Mouse (Mus musculus): ENCODE results near the gene Pars2.
A peak's percentile ranks its signal among the peaks of the same experiment; 100 is the strongest.

DNA sequence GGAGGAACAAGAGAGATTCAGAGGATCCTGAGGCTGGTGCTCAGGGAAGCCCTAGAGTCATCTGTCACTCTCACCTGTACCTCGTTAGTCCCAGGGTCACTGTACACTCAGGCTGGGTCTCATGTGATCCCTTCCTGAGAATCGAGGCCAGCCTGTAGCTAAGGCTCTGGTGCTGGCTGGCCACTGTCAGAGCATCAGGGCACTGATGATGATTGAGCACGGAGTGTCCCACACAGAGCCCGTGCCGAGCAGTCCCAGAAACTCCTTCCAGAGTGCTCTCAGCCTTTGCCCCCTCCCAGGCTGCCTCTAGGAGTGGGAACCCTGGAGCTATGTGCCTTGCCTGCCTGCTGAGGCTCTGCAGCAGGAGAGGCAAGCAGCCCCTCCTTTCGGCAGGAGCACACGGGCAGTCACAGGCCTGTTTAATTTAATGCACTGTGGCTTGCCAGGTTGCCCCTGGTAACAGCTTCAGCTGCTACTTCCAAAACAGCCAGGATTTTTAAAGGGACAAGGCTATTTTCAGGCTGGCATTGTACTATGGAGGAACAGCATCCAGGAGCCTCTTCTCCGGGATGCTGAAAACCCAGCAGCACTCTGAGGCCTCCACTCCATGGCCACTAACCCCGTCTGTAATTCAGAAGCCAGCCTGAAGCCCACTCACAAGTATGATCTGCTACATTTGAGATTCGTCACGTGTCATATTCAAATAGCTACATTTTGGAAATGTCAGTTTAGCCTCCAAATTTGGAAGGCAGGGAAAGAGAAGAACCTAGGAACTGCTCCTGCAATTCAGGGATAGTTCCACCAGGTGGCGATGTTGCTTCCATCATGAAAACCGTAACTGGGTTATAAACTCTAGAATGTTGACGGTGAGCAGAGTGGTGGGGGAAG is 20.3 kb upstream of the Pars2 start:
- 0 out of 2 replicates have a peak, but pooled peaks have one; percentile 8 for TF ChIP-seq CTCF (IDR thresholded peaks at IDR 0.05; ENCODE audit: control insufficient read depth, insufficient read depth, low read length)
- TF ChIP-seq POLR2A (IDR thresholded peaks at IDR 0.05; ENCODE audit: borderline replicate concordance, control insufficient read depth, low read depth, low read length), result no peak

All from bone marrow, adult 2 months (tissue).